Mouse (Mus musculus) MEL (cell line): ENCODE measurements at regions not wholly inside any gene's neighbourhood (a gene's known extent, or its start where the extent isn't known, plus 50 kb on each side); places are given as distances from the start of the nearest gene placed in this dataset.

Experiments
- MXI1 ChIP-seq: IDR thresholded peaks from 2 replicates; pipeline ENCODE4 v1.6.1; 2011; ENCODE audit warnings: mild to moderate bottlenecking, low read depth, low read length, improper control_type of control experiment
- POLR2A ChIP-seq, 2 experiments: IDR thresholded peaks; 2 replicates each; pipeline ENCODE4 v1.6.1; 2011 to 2012; ENCODE audit warnings: low read length in 2 of 2, mild to moderate bottlenecking in 2 of 2, control low read depth in 1 of 2, improper control_type of control experiment in 1 of 2, low read depth in 1 of 2, moderate library complexity in 1 of 2; ENCODE audit not compliant: control insufficient read depth in 1 of 2, insufficient read depth in 1 of 2, poor library complexity in 1 of 2
- SIN3A ChIP-seq: IDR thresholded peaks from 2 replicates; pipeline ENCODE4 v1.6.1; 2012; ENCODE audit warnings: low read length, improper control_type of control experiment, inconsistent platforms

GRCm38 (mm10) chr10:96689976-96690867 is 73.4 kb downstream of the Btg1 start:
- TF ChIP-seq MXI1 (no peak), POLR2A (IDR thresholded peaks at IDR 0.05; ENCODE audit: control insufficient read depth in 1 of 2, insufficient read depth in 1 of 2, low read depth in 1 of 2, low read length in 2 of 2, poor library complexity in 1 of 2) (no peak), SIN3A (no peak)
